Mouse (Mus musculus): ENCODE measurements around the gene Shisa9. TPM values are rescaled to one million over a fixed set of nuclear protein-coding genes. Genes with fewer than 3 reads are reported as not detected.

Gene Shisa9
- polyA plus RNA-seq, 1 experiment from 2014 or later, result 14.3 TPM

- peaks cover 8% of the 10 kb centered on the region for H3K36me3 ChIP-seq
- no peak overlapping the region for H3K4me3 ChIP-seq
- H3K4me2 ChIP-seq, result no peak overlapping the region
- ATAC-seq (ENCODE audit: low FRiP score, low read depth), result no peak
- H3K4me1 ChIP-seq (replicated peaks), result no peaks in the 10 kb centered on the region
- H3K27me3 ChIP-seq, result no peaks in the 10 kb centered on the region
- WGBS, result 90% methylated on average over 2 of the region's 2 CpGs
- no peak overlapping the region for H3K9ac ChIP-seq
- H3K27ac ChIP-seq (replicated peaks), result no peak overlapping the region
- no peaks in the 10 kb centered on the region for H3K9me3 ChIP-seq
Observed at GRCm38 (mm10) chr16:12005177-12005576, 21.3 kb downstream of the Shisa9 start.

GRCm38 (mm10) chr16:12010136-12010535 is 26.2 kb downstream of the Shisa9 start:
- WGBS, result 83% methylated on average over 3 of the region's 3 CpGs

GRCm38 (mm10) chr16:12012747-12013146 is 28.8 kb downstream of the Shisa9 start:
- no peak for ATAC-seq (ENCODE audit: low FRiP score, low read depth)
- 77% methylated on average over 2 of the region's 2 CpGs for WGBS
- H3K4me1 ChIP-seq (replicated peaks), result no peaks in the 10 kb centered on the region

More at GRCm38 (mm10) chr16:12010136-12010535, 26.2 kb downstream of the Shisa9 start:
- Histone ChIP-seq H3K4me1 (replicated peaks) (no peaks in the 10 kb centered on the region), H3K4me3 (no peak overlapping the region), H3K27ac (replicated peaks) (no peak overlapping the region), H3K9ac (no peak overlapping the region), H3K27me3 (no peaks in the 10 kb centered on the region), H3K36me3 (no peaks in the 10 kb centered on the region), H3K9me3 (no peaks in the 10 kb centered on the region), H3K4me2 (no peak overlapping the region)
- no peak for ATAC-seq (ENCODE audit: low FRiP score, low read depth)

GRCm38 (mm10) chr16:12014523-12014922 is 30.6 kb downstream of the Shisa9 start:
- Histone ChIP-seq H3K9ac (no peak overlapping the region), H3K36me3 (no peaks in the 10 kb centered on the region), H3K27ac (replicated peaks) (no peak overlapping the region), H3K4me3 (no peak overlapping the region), H3K4me2 (no peak overlapping the region), H3K9me3 (no peaks in the 10 kb centered on the region), H3K27me3 (no peaks in the 10 kb centered on the region), H3K4me1 (replicated peaks) (no peaks in the 10 kb centered on the region)
- 57% methylated on average over 4 of the region's 4 CpGs for WGBS
- no peak for ATAC-seq (ENCODE audit: low FRiP score, low read depth)

More at GRCm38 (mm10) chr16:12012747-12013146, 28.8 kb downstream of the Shisa9 start:
- Histone ChIP-seq H3K4me2 (no peak overlapping the region), H3K4me3 (no peak overlapping the region), H3K27ac (replicated peaks) (no peak overlapping the region), H3K27me3 (no peaks in the 10 kb centered on the region), H3K9me3 (no peaks in the 10 kb centered on the region), H3K36me3 (no peaks in the 10 kb centered on the region), H3K9ac (no peak overlapping the region)

GRCm38 (mm10) chr16:12017921-12018618 is 34.2 kb downstream of the Shisa9 start:
- Histone ChIP-seq H3K27ac (replicated peaks) (no peak overlapping the region), H3K4me1 (replicated peaks) (no peaks in the 10 kb centered on the region), H3K9me3 (no peaks in the 10 kb centered on the region), H3K4me3 (no peak overlapping the region), H3K4me2 (no peak overlapping the region), H3K27me3 (no peaks in the 10 kb centered on the region), H3K9ac (no peak overlapping the region), H3K36me3 (no peaks in the 10 kb centered on the region)
- no peak for ATAC-seq (ENCODE audit: low FRiP score, low read depth)
- 87% methylated on average over 4 of the region's 4 CpGs for WGBS

GRCm38 (mm10) chr16:12020103-12020755 is 36.3 kb downstream of the Shisa9 start:
- no peaks in the 10 kb centered on the region for H3K36me3 ChIP-seq
- no peak overlapping the region for H3K27ac ChIP-seq (replicated peaks)
- no peak overlapping the region for H3K4me2 ChIP-seq
- no peak overlapping the region for H3K4me3 ChIP-seq
- WGBS, result 92% methylated on average over 1 of the region's 1 CpGs
- H3K9ac ChIP-seq, result no peak overlapping the region
- H3K27me3 ChIP-seq, result no peaks in the 10 kb centered on the region
- no peaks in the 10 kb centered on the region for H3K4me1 ChIP-seq (replicated peaks)
- ATAC-seq (ENCODE audit: low FRiP score, low read depth), result no peak
- no peaks in the 10 kb centered on the region for H3K9me3 ChIP-seq

GRCm38 (mm10) chr16:12032441-12032840 is 48.5 kb downstream of the Shisa9 start:
- no peak overlapping the region for H3K4me3 ChIP-seq
- H3K4me1 ChIP-seq (replicated peaks), result no peaks in the 10 kb centered on the region
- H3K36me3 ChIP-seq, result no peaks in the 10 kb centered on the region
- H3K9ac ChIP-seq, result no peak overlapping the region
- no peak overlapping the region for H3K4me2 ChIP-seq
- WGBS, result 78% methylated on average over 1 of the region's 1 CpGs
- no peaks in the 10 kb centered on the region for H3K9me3 ChIP-seq
- H3K27me3 ChIP-seq, result no peaks in the 10 kb centered on the region
- no peak overlapping the region for H3K27ac ChIP-seq (replicated peaks)
- ATAC-seq (ENCODE audit: low FRiP score, low read depth), result no peak

GRCm38 (mm10) chr16:12034868-12035267 is 51.0 kb downstream of the Shisa9 start:
- Histone ChIP-seq H3K4me1 (replicated peaks) (no peaks in the 10 kb centered on the region), H3K4me3 (no peak overlapping the region), H3K27ac (replicated peaks) (no peak overlapping the region), H3K9ac (no peak overlapping the region), H3K4me2 (no peak overlapping the region), H3K27me3 (no peaks in the 10 kb centered on the region), H3K36me3 (no peaks in the 10 kb centered on the region), H3K9me3 (no peaks in the 10 kb centered on the region)
- 90% methylated on average over 2 of the region's 2 CpGs for WGBS
- ATAC-seq (ENCODE audit: low FRiP score, low read depth), result 0 out of 2 replicates have a peak, but pooled peaks have one; percentile 27

- no peak overlapping the region for H3K4me3 ChIP-seq
- no peaks in the 10 kb centered on the region for H3K9me3 ChIP-seq
- no peak overlapping the region for H3K9ac ChIP-seq
- no peak overlapping the region for H3K4me2 ChIP-seq
- no peak overlapping the region for H3K27ac ChIP-seq (replicated peaks)
- no peaks in the 10 kb centered on the region for H3K36me3 ChIP-seq
- H3K27me3 ChIP-seq, result no peaks in the 10 kb centered on the region
- 81% methylated on average over 3 of the region's 3 CpGs for WGBS
- ATAC-seq (ENCODE audit: low FRiP score, low read depth), result no peak
- peaks cover 6% of the 10 kb centered on the region for H3K4me1 ChIP-seq (replicated peaks)
Observed at GRCm38 (mm10) chr16:12035626-12036025, 51.7 kb downstream of the Shisa9 start.

GRCm38 (mm10) chr16:12040935-12041334 is 57.0 kb downstream of the Shisa9 start:
- H3K4me2 ChIP-seq, result no peak overlapping the region
- peak; percentile 82 for ATAC-seq (ENCODE audit: low FRiP score, low read depth)
- H3K27ac ChIP-seq (replicated peaks), result peak overlapping the region; percentile 60; the same call in 1 of the 2 replicates
- H3K36me3 ChIP-seq, result no peaks in the 10 kb centered on the region
- no peak overlapping the region for H3K4me3 ChIP-seq
- WGBS, result 43% methylated on average over 5 of the region's 5 CpGs
- no peak overlapping the region for H3K9ac ChIP-seq
- no peaks in the 10 kb centered on the region for H3K9me3 ChIP-seq
- no peaks in the 10 kb centered on the region for H3K27me3 ChIP-seq
- H3K4me1 ChIP-seq (replicated peaks), result peaks cover 27% of the 10 kb centered on the region

GRCm38 (mm10) chr16:12052051-12052450 is 68.1 kb downstream of the Shisa9 start:
- H3K4me1 ChIP-seq (replicated peaks), result no peaks in the 10 kb centered on the region
- H3K9ac ChIP-seq, result no peak overlapping the region
- H3K27ac ChIP-seq (replicated peaks), result no peak overlapping the region
- ATAC-seq (ENCODE audit: low FRiP score, low read depth), result no peak
- H3K4me2 ChIP-seq, result no peak overlapping the region
- no peaks in the 10 kb centered on the region for H3K27me3 ChIP-seq
- WGBS, result 92% methylated on average over 1 of the region's 1 CpGs
- H3K36me3 ChIP-seq, result no peaks in the 10 kb centered on the region
- no peak overlapping the region for H3K4me3 ChIP-seq
- H3K9me3 ChIP-seq, result no peaks in the 10 kb centered on the region

GRCm38 (mm10) chr16:12072573-12072972 is 88.7 kb downstream of the Shisa9 start:
- no peaks in the 10 kb centered on the region for H3K9me3 ChIP-seq
- H3K27ac ChIP-seq (replicated peaks), result no peak overlapping the region
- no peak for ATAC-seq (ENCODE audit: low FRiP score, low read depth)
- no peak overlapping the region for H3K9ac ChIP-seq
- no peaks in the 10 kb centered on the region for H3K36me3 ChIP-seq
- H3K4me2 ChIP-seq, result no peak overlapping the region
- H3K4me1 ChIP-seq (replicated peaks), result peaks cover 11% of the 10 kb centered on the region
- H3K27me3 ChIP-seq, result no peaks in the 10 kb centered on the region
- WGBS, result 84% methylated on average over 5 of the region's 5 CpGs
- H3K4me3 ChIP-seq, result no peak overlapping the region
